Mouse (Mus musculus): ENCODE results near the gene Gm5039.
"Not testable (repeated sequence)": the region's sequence is repeated elsewhere in the genome, so short reads cannot be mapped to it uniquely, and the experiment has no call there.

Gene Gm5039

GRCm38 (mm10) chr12:88323926-88324325 lies at the start of gene Gm5039:
Gene Gm5039, minus strand, starts transcription at chr12:88324026.
- DNase-seq (ENCODE audit: low spot score): not testable (repeated sequence)

- no peak for DNase-seq (ENCODE audit: low spot score)
Measured at GRCm38 (mm10) chr12:88372018-88372417, 48.2 kb upstream of the Gm5039 start.

DNA sequence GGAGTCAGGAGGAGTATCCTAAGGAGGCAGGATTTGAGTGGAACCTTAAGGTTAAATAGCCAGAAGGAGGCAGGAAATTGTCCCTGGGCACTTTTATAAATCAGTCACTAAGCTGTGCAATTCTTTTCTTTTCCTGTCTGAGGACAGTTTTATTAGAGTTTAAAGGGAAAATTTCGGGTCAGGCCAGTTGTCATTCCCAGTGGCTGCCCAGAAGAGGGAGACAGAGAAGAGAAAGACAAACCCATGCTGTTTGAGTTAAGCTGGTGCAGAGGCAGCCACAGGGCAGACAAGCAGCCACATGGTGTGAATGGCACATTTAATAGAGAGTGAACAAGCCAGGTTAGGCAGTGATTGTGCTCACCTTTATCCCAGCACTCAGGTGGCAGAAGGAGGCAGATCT lies 46.5 kb upstream of the Gm5039 start:
- not testable (repeated sequence) for DNase-seq (ENCODE audit: low spot score)

DNA sequence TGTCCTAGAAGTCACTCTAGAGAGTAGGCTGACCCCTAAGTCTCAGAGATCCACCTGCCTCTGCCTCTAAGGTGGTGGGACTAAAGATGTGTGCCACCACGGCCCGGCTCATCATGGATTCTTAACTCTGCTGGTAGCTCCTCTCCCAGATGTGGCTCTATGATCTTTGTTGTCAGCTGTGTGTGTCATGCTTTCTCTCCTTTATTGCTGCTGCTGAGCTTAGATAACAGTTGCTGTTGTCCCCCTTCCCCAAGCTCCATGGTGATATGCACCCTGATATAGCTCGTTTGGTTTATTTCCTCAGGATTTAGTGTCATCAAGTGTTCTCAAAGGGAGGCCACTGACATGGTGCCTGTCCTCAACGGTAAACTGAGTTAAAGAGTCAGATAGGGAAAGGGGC lies 45.9 kb upstream of the Gm5039 start:
- DNase-seq (ENCODE audit: low spot score): not testable (repeated sequence)

GRCm38 (mm10) chr12:88368618-88369017 lies 44.8 kb upstream of the Gm5039 start:
- no peak for DNase-seq (ENCODE audit: low spot score)

DNA sequence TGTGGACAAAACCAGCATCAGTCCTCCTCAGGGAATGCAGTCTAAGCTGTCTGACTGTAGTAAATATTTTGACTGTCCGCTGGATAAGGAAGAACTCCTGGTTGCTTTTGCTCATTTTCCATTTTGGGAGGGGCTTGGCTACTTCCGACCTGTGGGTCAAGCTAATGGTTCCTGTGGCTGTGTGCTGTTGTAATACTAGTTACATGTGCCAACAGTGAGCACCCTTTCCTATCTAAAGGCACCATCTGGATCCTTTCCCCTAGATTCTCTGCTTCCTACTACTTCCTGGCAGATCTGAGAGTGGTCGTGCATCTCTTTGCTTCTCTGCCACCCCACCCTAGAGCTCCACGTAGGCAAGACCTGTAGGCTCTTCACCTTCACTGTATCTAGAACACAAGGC lies 43.8 kb upstream of the Gm5039 start:
- DNase-seq (ENCODE audit: low spot score): no peak

DNA sequence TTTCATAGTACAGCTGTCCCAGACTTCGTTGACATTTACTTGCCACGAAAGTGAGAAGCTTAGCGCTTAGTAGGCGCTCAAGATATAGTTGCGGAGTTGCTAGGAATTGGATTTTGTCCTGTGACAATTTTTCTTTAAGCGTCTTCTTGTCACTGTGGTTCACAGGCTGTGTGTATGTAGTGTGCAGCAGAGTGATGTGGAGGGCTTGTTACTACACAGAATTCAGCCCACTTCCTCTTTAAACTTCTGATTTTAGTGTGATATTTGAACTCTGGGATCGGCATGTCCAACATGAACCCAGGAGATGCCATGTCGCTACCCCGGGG lies 37.3 kb upstream of the Gm5039 start:
- no peak for DNase-seq (ENCODE audit: low spot score)

DNA sequence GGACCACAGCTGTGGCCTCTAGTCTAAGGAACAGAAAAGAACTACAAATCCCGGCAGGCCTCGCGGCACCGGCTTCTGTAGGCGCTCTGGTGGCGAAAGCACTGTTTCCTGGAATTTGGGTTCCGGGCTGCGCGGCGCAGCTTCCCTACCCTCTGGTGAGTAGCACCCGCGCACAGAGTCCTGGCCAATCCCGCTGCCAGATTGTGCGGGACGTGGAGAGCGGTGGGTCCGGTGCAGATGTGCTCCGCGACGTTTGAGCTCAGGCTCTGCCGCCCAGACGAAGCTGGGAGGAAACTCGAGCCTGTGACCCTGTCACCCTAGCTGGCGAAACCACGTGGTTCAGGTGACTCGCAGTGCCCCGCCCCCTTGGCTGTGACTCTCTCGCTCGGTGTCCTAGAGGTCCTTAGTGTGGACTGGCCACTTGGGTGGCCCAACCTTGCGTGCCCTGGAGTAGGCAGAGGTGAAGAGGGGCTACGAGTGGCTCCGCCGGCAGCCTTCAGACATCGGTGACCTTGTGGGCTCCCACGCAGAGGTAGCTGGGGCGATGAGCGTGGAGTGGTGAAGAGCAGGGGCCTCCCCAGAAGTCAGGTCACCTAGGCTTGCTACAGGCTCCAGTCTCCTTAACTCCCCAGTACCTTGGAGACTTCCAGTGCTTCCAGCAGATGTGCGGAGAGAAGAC lies 36.8 kb upstream of the Gm5039 start, which contains the start of gene Adck1:
Gene Adck1, plus strand, starts transcription at position 114 of the 679 bp plus-strand sequence.
- DNase-seq (ENCODE audit: low spot score): peak; percentile 78

DNA sequence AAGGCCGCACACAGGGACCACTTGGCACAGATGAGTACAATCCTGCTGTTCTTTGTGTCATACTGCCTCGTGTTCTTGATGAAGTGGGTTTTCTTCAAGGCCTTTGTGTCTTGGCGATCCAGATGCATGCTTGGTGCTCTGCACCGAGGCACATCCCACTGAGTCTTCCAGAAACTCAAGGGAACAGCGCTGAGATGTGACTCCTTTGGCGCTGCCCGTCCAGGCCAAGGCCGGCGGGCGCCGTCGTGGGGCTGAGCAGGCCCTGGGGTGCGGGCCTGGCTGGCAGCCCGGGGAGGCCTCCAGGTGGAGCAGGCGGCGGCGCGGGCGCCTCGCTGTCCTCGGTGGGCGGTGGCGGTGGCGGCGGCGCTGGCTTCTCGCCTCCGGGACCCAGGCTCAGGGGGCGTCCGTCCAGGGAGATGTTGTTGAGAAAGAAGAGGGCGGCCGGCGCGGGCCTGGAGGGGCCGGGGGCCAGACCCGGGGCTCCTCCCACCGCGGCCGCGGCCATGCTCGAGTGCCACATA lies 30.4 kb upstream of the Gm5039 start:
- DNase-seq (ENCODE audit: low spot score): no peak

- not testable (repeated sequence) for DNase-seq (ENCODE audit: low spot score)
Measured at GRCm38 (mm10) chr12:88341286-88341685, 17.5 kb upstream of the Gm5039 start.

GRCm38 (mm10) chr12:88336662-88337413 lies 13.0 kb upstream of the Gm5039 start:
- not testable (repeated sequence) for DNase-seq (ENCODE audit: low spot score)

DNA sequence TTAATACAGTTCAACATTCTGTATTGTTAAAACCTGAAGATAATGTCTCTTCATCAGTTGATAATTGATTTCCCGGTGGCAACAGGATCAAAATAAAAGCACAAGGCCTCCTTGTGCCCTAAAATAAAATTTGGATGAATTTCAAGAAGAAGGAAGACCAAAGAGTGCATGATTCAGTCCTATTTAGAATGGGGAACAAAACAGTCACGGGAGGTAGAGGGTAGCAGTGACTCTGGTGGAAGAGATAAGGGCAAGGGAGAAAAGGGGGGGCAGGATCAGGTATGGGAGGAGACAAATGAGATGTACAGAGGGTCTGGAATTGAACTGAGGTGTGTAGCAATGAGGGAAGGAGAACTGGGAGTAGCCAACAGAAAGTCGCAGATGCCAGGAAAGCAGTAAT lies 9.3 kb downstream of the Gm5039 start:
- no peak for DNase-seq (ENCODE audit: low spot score)

DNA sequence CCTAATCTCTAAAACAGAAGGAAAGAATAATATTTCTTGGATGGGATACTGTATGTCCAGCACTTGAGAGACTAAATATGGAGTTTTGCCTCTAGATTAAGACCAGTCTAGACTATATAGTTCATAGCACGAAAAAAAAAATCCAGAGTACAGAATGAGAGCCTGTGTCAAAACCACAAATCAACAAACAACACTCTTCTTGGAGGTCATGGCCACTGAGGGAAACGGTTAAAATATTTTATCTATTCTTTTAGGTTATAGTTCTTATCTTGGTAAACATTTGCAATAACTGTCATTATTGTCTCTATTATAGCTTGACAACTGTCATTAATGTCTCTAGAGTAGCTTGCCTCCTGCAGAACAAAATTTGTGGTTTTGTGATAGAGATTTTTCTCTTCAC lies 26.7 kb downstream of the Gm5039 start:
- not testable (repeated sequence) for DNase-seq (ENCODE audit: low spot score)

DNA sequence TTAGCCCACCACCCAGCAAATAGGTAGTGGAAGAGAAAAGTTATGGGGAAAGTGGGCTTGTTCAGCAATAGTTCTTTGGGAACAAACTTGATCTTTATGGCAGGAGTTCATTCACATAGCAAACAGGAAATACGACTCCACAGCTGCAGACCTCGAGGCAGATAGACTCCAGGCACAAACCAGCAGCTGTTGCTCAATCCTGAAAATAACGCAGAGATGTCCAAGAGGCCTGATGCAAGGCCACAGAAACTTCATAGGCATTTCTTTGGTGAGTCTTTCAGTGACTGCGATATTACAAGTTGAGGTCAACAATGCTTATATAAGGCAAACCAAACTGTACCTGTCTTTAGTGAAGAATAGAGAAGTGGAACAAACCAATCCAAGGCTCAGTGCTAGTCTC lies 30.7 kb downstream of the Gm5039 start:
- DNase-seq (ENCODE audit: low spot score): not testable (repeated sequence)

GRCm38 (mm10) chr12:88285224-88285623 lies 38.6 kb downstream of the Gm5039 start:
- DNase-seq (ENCODE audit: low spot score): not testable (repeated sequence)

GRCm38 (mm10) chr12:88274400-88274799 lies 49.4 kb downstream of the Gm5039 start, which contains the start of gene Gm5662:
Gene Gm5662, minus strand, starts transcription at chr12:88274500.
- not testable (repeated sequence) for DNase-seq (ENCODE audit: low spot score)
